Mouse (Mus musculus) naive thymus-derived CD4-positive, alpha-beta T cell, adult 5 months (primary cell): ENCODE data around the gene Arih2. TPM values are rescaled to one million over a fixed set of nuclear protein-coding genes. Genes with fewer than 3 reads are reported as not detected.

Source experiments
- polyA plus RNA-seq: library from polyadenylated mRNA; unstranded; fragments of 100-300 nt; shearing (Covaris generic); gene quantifications from one replicate; pipeline ENCODE4 v1.2.1, GENCODE M21; 2017

Gene Arih2
- 182 TPM for polyA plus RNA-seq

DNA sequence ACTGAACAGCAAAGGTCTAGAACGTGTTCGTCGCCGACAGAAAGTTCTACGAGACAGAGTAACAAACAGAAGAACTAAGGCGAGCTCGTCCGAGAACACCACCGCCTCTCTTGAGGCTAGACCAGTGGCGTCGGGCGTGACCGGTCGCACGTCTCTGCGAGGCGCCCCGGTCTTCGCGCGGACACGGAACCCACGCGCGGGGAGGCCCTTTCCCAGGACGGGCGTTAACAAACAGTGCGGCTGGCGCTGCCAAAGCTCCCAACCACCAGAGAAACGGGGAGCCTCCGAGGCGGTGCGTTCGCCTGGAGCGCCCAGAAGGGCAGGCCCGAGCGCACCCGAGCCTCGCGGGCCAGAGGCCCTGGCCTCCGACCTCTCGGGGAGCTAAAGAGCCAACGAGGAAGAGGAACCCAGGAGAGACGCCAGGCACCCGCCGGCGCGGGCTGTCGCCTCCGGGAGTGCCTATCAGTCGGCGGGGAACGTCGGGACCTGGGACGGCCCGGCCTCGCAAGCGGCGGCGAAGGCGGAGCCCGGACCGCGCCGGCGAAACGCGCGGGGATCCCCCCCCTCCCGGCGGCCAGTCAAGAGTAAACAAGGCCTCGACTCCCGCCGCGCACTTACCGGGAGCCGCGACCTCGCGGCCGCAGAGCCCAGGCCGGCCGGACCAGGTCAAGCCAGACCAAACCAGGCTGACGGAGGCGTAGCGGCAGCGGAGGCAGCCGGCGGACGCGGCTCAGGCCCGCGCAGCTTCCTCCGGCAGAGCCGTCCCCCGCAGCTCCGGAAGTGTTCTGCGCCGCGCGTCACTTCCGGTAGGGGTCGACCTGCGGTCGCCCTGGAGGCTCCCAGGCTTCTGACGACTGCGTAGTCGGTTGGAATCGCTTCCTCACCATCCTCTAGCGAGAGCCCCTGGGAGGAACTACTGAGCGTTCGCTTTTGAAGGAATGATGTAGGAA lies at the start of gene Arih2:
Arih2 (minus strand) TSS at position 776 of the 950 bp plus-strand sequence.

GRCm38 (mm10) chr9:108689106-108689505 lies 39.9 kb upstream of the Arih2 start, which contains the start of gene Prkar2a:
Prkar2a (plus strand) TSS chr9:108689314.

GRCm38 (mm10) chr9:108661677-108662612 lies 12.8 kb upstream of the Arih2 start, which contains the start of gene Slc25a20:
Slc25a20 (plus strand) TSS chr9:108662088.

DNA sequence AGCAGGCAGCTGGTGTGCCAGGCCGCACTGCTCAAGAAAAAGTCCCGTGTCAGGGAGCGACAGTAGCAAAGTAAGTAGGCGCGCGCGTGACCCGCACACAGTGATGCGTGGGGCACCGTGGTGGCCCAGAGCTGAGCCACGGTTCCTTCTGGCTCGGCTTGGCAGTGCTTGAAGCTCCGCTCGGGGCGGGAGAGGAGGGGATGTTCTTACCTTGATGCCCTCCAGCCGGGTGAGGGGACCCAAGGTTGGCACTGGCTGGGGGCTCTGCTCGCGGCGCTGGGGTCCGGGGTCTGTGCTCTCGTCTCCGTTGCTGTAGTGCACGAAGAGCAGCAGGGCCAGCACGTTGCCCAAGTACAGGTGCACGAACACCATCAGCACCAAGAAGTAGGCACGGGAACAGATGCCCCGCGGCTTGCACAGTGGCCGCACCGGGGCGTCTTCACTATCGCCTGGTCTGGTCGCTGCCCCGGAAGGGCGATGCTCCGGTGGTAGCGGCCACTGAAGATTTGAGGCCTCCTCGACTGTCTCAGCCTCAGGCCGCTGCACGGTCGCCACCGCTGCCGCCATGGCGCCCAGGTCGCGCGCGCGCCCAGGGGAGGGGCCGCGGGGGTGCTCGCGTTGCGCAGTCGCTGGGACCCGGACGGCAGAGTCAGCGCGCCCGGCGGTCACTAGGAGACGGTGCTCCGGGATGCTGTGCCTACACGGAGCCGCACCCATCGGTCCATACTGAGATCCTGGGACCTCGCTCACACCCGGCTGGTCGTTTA lies 52.0 kb downstream of the Arih2 start, which contains the start of gene P4htm:
P4htm (minus strand) TSS at position 670 of the 767 bp plus-strand sequence.

GRCm38 (mm10) chr9:108578545-108579343 lies 70.4 kb downstream of the Arih2 start, which contains the start of gene Wdr6:
Wdr6 (minus strand) TSS chr9:108578739.

GRCm38 (mm10) chr9:108569381-108570206 lies 79.6 kb downstream of the Arih2 start, which contains the start of gene Dalrd3:
Dalrd3 (plus strand) TSS chr9:108569886.

GRCm38 (mm10) chr9:108566815-108567776 lies 82.1 kb downstream of the Arih2 start, which contains the start of gene Ndufaf3:
Ndufaf3 (minus strand) TSS chr9:108567434.

DNA sequence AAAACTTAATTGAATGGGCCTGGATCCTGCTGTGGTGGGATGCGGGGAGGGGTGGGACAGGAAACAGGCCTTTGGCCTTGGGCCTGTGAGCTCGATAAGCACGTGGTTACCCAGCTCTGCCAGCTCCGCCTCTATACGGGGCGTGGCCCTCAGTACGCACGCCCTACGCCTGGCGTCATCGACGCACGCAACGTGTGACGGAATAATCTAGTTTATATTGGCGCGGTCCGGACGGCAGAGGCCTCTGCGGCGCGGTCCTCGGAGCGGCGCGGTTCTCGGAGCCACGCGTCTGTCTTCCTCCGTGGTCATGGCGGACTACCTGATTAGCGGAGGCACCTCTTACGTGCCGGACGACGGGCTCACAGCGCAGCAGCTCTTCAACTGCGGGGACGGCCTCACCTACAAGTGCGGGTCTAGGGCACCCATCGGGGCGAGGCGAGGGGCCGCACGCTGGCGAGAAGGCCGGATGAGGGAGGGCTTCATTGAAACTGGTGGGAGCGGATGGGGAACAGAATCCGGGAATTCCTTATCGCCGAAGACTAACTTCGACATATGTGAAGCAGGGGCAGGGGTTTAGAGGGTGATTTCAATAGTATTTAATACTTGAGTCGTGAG lies 88.9 kb downstream of the Arih2 start, which contains the start of gene Impdh2:
Impdh2 (plus strand) TSS at position 60 of the 615 bp plus-strand sequence.

Other genes with a start within 250 kb of the Arih2 start
- 0.11 TPM for gene Ccdc36, start 220.9 kb downstream of the Arih2 start, polyA plus RNA-seq
- not detected for gene BC048562, start 212.9 kb downstream of the Arih2 start, polyA plus RNA-seq
- gene Ccdc71, start 188.9 kb downstream of the Arih2 start, polyA plus RNA-seq, result 43.7 TPM
- gene Klhdc8b, start 187.8 kb downstream of the Arih2 start, polyA plus RNA-seq, result 13.7 TPM
- 0.57 TPM for gene Lamb2, start 169.7 kb downstream of the Arih2 start, polyA plus RNA-seq
- gene Usp19, start 158.8 kb downstream of the Arih2 start, polyA plus RNA-seq, result 208 TPM
- gene Qars, start 141.7 kb downstream of the Arih2 start, polyA plus RNA-seq, result 76.9 TPM
- gene Qrich1, start 132.6 kb downstream of the Arih2 start, polyA plus RNA-seq, result 193 TPM
- gene Impdh2, start 89.1 kb downstream of the Arih2 start, polyA plus RNA-seq, result 128 TPM
- gene Ndufaf3, start 82.0 kb downstream of the Arih2 start, polyA plus RNA-seq, result 19.7 TPM
- 67.8 TPM for gene Dalrd3, start 79.5 kb downstream of the Arih2 start, polyA plus RNA-seq
- gene Wdr6, start 70.6 kb downstream of the Arih2 start, polyA plus RNA-seq, result 33.6 TPM
- 9.8 TPM for gene P4htm, start 51.7 kb downstream of the Arih2 start, polyA plus RNA-seq
- gene Slc25a20, start 12.7 kb upstream of the Arih2 start, polyA plus RNA-seq, result 18.9 TPM
- 17.3 TPM for gene Prkar2a, start 39.9 kb upstream of the Arih2 start, polyA plus RNA-seq
- gene Ip6k2, start 134.4 kb upstream of the Arih2 start, polyA plus RNA-seq, result 44.0 TPM
- gene Nckipsd, start 159.0 kb upstream of the Arih2 start, polyA plus RNA-seq, result 10.0 TPM
- 0.27 TPM for gene Celsr3, start 176.9 kb upstream of the Arih2 start, polyA plus RNA-seq
- gene Slc26a6, start 203.9 kb upstream of the Arih2 start, polyA plus RNA-seq, result 12.1 TPM